Mouse (Mus musculus): ENCODE measurements around the gene Khdc4.

- no peak for TF ChIP-seq CTCF (conservative IDR thresholded peaks at IDR 0.05; ENCODE audit: low read length)
- no peak for TF ChIP-seq NANOG (IDR thresholded peaks at IDR 0.05; ENCODE audit: borderline replicate concordance, low read length)
Measured at GRCm38 (mm10) chr3:88637134-88637533, 48.5 kb upstream of the Khdc4 start.
